Mouse (Mus musculus) limb, embryonic 11.5 days (tissue): ENCODE measurements around the gene Stard13. TPM values are rescaled to one million over a fixed set of nuclear protein-coding genes. Genes with fewer than 3 reads are reported as not detected.

ENCODE experiments used
- ATAC-seq: fragments of 200-750 bp; cut with Nextera tagmentation; 2 replicates; pipeline ENCODE4 v1.8.0; 2017; ENCODE audit warnings: low read depth; ENCODE audit not compliant: insufficient number of reproducible peaks, low FRiP score, low TSS enrichment
- DNase-seq: peaks from one replicate; pipeline ENCODE4 v3.0.0-alpha.2; 2015; ENCODE audit warnings: low spot score
- H3K27ac ChIP-seq: fragments of 300-500 bp; sonication (generic); replicated peaks from 2 replicates; pipeline ENCODE4 v1.5.1; 2014; ENCODE audit warnings: low read depth, mild to moderate bottlenecking, low read length
- H3K27me3 ChIP-seq: fragments of 300-500 bp; sonication (generic); 2 replicates; pipeline ENCODE4 v1.6.1; 2014; ENCODE audit warnings: mild to moderate bottlenecking, low read length, mixed read lengths; ENCODE audit not compliant: control insufficient read depth, insufficient read depth
- H3K36me3 ChIP-seq: fragments of 300-500 bp; sonication (generic); 2 replicates; pipeline ENCODE4 v1.6.1; 2014; ENCODE audit warnings: mild to moderate bottlenecking, low read length, moderate library complexity, mixed read lengths; ENCODE audit not compliant: control insufficient read depth, insufficient read depth
- H3K4me1 ChIP-seq: fragments of 300-500 bp; sonication (generic); 2 replicates; pipeline ENCODE4 v1.6.1; 2014; ENCODE audit warnings: low read length, mixed read lengths; ENCODE audit not compliant: control insufficient read depth, insufficient read depth
- H3K4me2 ChIP-seq: fragments of 300-500 bp; sonication (generic); 2 replicates; pipeline ENCODE4 v1.6.1; 2014; ENCODE audit warnings: low read depth, mild to moderate bottlenecking, moderate library complexity; ENCODE audit not compliant: severe bottlenecking
- H3K4me3 ChIP-seq: fragments of 300-500 bp; sonication (generic); 2 replicates; pipeline ENCODE4 v1.5.1; 2014; ENCODE audit warnings: low read depth, low read length
- H3K9ac ChIP-seq: fragments of 300-500 bp; sonication (generic); 2 replicates; pipeline ENCODE4 v1.6.1; 2014; ENCODE audit warnings: mild to moderate bottlenecking, low read length
- H3K9me3 ChIP-seq: fragments of 300-500 bp; sonication (generic); 2 replicates; pipeline ENCODE4 v1.6.1; 2016; ENCODE audit warnings: low read length; ENCODE audit not compliant: control insufficient read depth
- WGBS: fragments of 180-500 bp; shearing (Covaris S2); extraction: QIAGEN DNeasy Blood & Tissue Kit; methylation state at CpG from one replicate; pipeline ENCODE4 v1.1.7; 2014; 5-methylcytosine and 5-hydroxymethylcytosine counted together
- polyA plus RNA-seq: library from polyadenylated mRNA; unstranded; fragments of >200 nt; fragmentation: Nextera tagmentation; extraction: Ambion mirVana; gene quantifications from 2 replicates; pipeline ENCODE4 v1.2.1, GENCODE M21; 2014

Gene Stard13
- polyA plus RNA-seq, 1 experiment from 2014 or later = 3.7 TPM

DNA sequence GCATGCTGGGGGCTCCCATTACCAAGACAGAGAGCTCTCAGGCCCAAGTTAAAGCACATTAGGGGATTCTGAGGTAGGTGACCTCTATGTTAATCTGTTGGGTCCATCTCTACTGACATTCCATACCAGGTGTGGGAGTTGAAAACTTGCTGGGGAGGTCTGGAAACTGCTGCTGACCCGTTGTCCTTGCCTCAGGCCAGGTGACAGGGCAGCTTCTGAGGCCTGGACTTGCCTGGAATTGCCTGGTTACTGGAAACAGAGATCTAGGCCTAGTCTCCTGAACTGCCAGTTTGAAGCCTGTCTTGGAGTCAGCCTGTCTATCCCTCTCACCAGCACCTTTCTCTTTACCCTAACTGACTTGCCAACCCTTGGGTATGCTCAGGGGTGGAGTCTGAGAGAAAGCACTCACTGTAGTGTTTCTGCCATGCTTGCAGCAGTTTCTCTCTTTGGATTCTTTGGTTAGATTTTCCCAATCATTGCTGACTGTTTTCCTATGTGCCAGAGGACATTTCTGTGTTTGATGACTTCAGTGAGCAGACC, 229.3 kb downstream of the Stard13 start:
- H3K36me3 ChIP-seq = no peaks in the 10 kb centered on the region
- H3K27me3 ChIP-seq = no peaks in the 10 kb centered on the region
- H3K4me2 ChIP-seq = no peak overlapping the region
- WGBS = 95% methylated on average over 1 of the region's 1 CpGs
- no peak for ATAC-seq
- no peak overlapping the region for H3K9ac ChIP-seq
- no peak overlapping the region for H3K4me3 ChIP-seq
- no peaks in the 10 kb centered on the region for H3K9me3 ChIP-seq
- no peak overlapping the region for H3K27ac ChIP-seq
- H3K4me1 ChIP-seq = no peaks in the 10 kb centered on the region
- no peak for DNase-seq

DNA sequence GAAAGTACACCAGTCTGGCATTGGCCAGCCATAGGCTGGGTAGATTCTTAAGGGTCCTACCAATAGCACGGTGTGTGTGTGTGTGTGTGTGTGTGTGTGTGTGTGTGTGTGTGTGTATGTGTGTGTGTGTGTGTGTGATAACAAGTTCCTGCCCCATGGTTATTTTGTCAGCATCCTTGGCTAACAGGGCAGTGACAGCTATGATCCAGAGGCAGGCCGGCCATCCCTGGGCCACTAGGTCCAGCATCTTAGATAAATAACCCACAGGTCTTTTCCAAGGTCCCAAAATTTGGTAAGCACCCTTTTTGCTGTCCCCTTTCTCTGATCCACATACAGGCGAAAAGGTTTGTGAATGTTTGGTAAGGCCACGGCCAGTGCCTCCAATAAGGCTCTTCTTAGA, 231.6 kb downstream of the Stard13 start:
- Histone ChIP-seq H3K27me3 (no peaks in the 10 kb centered on the region), H3K4me2 (no peak overlapping the region), H3K4me1 (no peaks in the 10 kb centered on the region), H3K36me3 (no peaks in the 10 kb centered on the region), H3K4me3 (no peak overlapping the region), H3K27ac (no peak overlapping the region), H3K9ac (no peak overlapping the region), H3K9me3 (no peaks in the 10 kb centered on the region)
- WGBS = 93% methylated on average over 4 of the region's 4 CpGs
- DNase-seq (no peak), ATAC-seq (no peak)

- DNase-seq = no peak
- WGBS = 90% methylated on average over 7 of the region's 7 CpGs
These were observed 232.5 kb downstream of the Stard13 start for GRCm38 (mm10) chr5:151001111-151001510.

DNA sequence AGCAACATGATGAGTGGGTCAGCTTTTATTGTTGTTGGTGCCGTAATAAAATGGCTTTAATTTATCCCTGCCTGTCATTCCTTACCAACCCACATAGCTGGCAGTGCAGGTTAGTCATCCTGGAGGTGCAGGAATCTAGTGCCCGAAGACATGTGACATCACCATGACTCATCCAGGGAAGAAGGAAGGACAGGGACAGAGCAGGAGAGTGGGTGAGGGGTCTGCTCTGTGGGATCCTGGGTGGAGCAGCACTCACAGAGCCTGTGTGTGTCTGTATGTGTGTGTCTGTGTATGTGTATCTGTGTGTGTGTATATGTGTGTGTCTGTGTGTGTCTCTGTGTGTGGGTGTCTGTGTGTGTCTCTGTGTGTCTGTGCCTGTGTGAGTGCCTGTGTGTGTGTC, 237.1 kb downstream of the Stard13 start:
- ATAC-seq (0 out of 2 replicates have a peak, but pooled peaks have one; percentile 44), DNase-seq (no peak)
- Histone ChIP-seq H3K4me1 (no peaks in the 10 kb centered on the region), H3K9ac (no peak overlapping the region), H3K9me3 (no peaks in the 10 kb centered on the region), H3K36me3 (no peaks in the 10 kb centered on the region), H3K4me3 (no peak overlapping the region), H3K27me3 (no peaks in the 10 kb centered on the region), H3K27ac (no peak overlapping the region), H3K4me2 (no peak overlapping the region)
- 70% methylated on average over 2 of the region's 2 CpGs for WGBS

More at GRCm38 (mm10) chr5:151001111-151001510, 232.5 kb downstream of the Stard13 start:
- Histone ChIP-seq H3K9me3 (no peaks in the 10 kb centered on the region), H3K4me1 (no peaks in the 10 kb centered on the region), H3K27me3 (no peaks in the 10 kb centered on the region), H3K9ac (no peak overlapping the region), H3K4me2 (no peak overlapping the region), H3K27ac (no peak overlapping the region), H3K36me3 (no peaks in the 10 kb centered on the region), H3K4me3 (no peak overlapping the region)
- no peak for ATAC-seq

- no peak overlapping the region for H3K4me3 ChIP-seq
- H3K9me3 ChIP-seq = no peaks in the 10 kb centered on the region
- H3K9ac ChIP-seq = no peak overlapping the region
- no peak for DNase-seq
- H3K36me3 ChIP-seq = no peaks in the 10 kb centered on the region
- H3K4me1 ChIP-seq = no peaks in the 10 kb centered on the region
- no peak overlapping the region for H3K4me2 ChIP-seq
- WGBS = 89% methylated on average over 7 of the region's 7 CpGs
- no peaks in the 10 kb centered on the region for H3K27me3 ChIP-seq
- no peak overlapping the region for H3K27ac ChIP-seq
- ATAC-seq = no peak
These were observed 239.5 kb downstream of the Stard13 start for GRCm38 (mm10) chr5:150994096-150994495.

Other genes starting within 250 kb of the Stard13 start
- gene Gm42906, start 194.3 kb upstream of the Stard13 start, polyA plus RNA-seq = not detected in 2 replicates